Mouse (Mus musculus) cerebellum, adult 2 months (tissue): ENCODE data around the gene Fgf8. TPM values are rescaled to one million over a fixed set of nuclear protein-coding genes. Genes with fewer than 3 reads are reported as not detected.

Experiments used
- DNase-seq, 2 experiments: peaks; one replicate each; pipeline ENCODE4 v3.0.0; 2021
- H3K27ac ChIP-seq: fragments of 200-500 bp; 2 replicates; pipeline ENCODE4 v1.5.1; 2012; ENCODE audit warnings: low read length, control low read depth, inconsistent platforms; ENCODE audit not compliant: insufficient read depth
- H3K27me3 ChIP-seq: fragments of 200-500 bp; 2 replicates; pipeline ENCODE4 v1.6.1; 2012; ENCODE audit warnings: inconsistent platforms, mild to moderate bottlenecking, low read length, moderate library complexity; ENCODE audit not compliant: control insufficient read depth, insufficient read depth
- H3K4me1 ChIP-seq: fragments of 200-500 bp; 2 replicates; pipeline ENCODE4 v1.6.1; 2011; ENCODE audit warnings: low read length; ENCODE audit not compliant: control insufficient read depth, insufficient read depth
- H3K4me3 ChIP-seq: fragments of 200-500 bp; replicated peaks from 2 replicates; pipeline ENCODE3; 2011; ENCODE audit warnings: mild to moderate bottlenecking, low read depth, low read length, control low read depth; ENCODE audit not compliant: insufficient read depth
- CTCF ChIP-seq: fragments of 200-500 bp; IDR thresholded peaks from 2 replicates; pipeline ENCODE4 v1.5.1; 2011; ENCODE audit warnings: low read depth, mild to moderate bottlenecking, control low read depth, low read length, moderate library complexity, borderline replicate concordance; ENCODE audit not compliant: insufficient read depth
- POLR2A ChIP-seq: fragments of 200-500 bp; IDR thresholded peaks from 2 replicates; pipeline ENCODE4 v1.6.1; 2011; ENCODE audit warnings: low read length, control low read depth, borderline replicate concordance; ENCODE audit not compliant: insufficient read depth
- WGBS: fragments of 180-500 bp; shearing (Covaris S2); methylation state at CpG from one replicate; pipeline ENCODE4 v1.1.7; 2018; 5-methylcytosine and 5-hydroxymethylcytosine counted together
- polyA plus RNA-seq: library from polyadenylated mRNA; depleted of rRNA; stranded (reverse); fragments of >200 nt; gene quantifications from 2 replicates; pipeline ENCODE4 v1.2.3, GENCODE M21; 2012

The Fgf8 gene
- polyA plus RNA-seq, 1 experiment, result not detected

- H3K27ac ChIP-seq, result no peak overlapping the region
- H3K4me3 ChIP-seq, result no peak overlapping the region
- peaks cover 5% of the 10 kb centered on the region; the same call in 1 of the 2 replicates for H3K4me1 ChIP-seq
- TF ChIP-seq CTCF, result no peak
- no peak for TF ChIP-seq POLR2A
- WGBS, result 49% methylated on average over 3 of the region's 3 CpGs
- no peaks in the 10 kb centered on the region for H3K27me3 ChIP-seq
- DNase-seq, result no peak
Observed at GRCm38 (mm10) chr19:45718286-45718685, 24.4 kb downstream of the Fgf8 start.

- Histone ChIP-seq H3K4me1 (peaks cover 5% of the 10 kb centered on the region; the same call in 1 of the 2 replicates), H3K4me3 (peak overlapping the region; percentile 40), H3K27ac (no peak overlapping the region), H3K27me3 (no peaks in the 10 kb centered on the region)
- WGBS, result 8% methylated on average over 16 of the region's 16 CpGs
- peak; percentile 62 to 69 for DNase-seq
- TF ChIP-seq CTCF (peak; percentile 46; the same call in 1 of the 2 replicates), POLR2A (no peak)
Observed at GRCm38 (mm10) chr19:45717493-45718220, 25.1 kb downstream of the Fgf8 start.

- WGBS, result 29% methylated on average over 3 of the region's 3 CpGs
- H3K27ac ChIP-seq, result no peak overlapping the region
- no peak overlapping the region for H3K4me3 ChIP-seq
- no peaks in the 10 kb centered on the region; the same call in 1 of the 2 replicates for H3K27me3 ChIP-seq
- H3K4me1 ChIP-seq, result no peaks in the 10 kb centered on the region
- TF ChIP-seq CTCF (no peak), POLR2A (no peak)
- no peak for DNase-seq
Observed at GRCm38 (mm10) chr19:45708704-45709103, 34.0 kb downstream of the Fgf8 start.

- no peak overlapping the region for H3K27ac ChIP-seq
- DNase-seq, result no peak
- H3K27me3 ChIP-seq, result peaks cover 2% of the 10 kb centered on the region; the same call in 1 of the 2 replicates
- TF ChIP-seq POLR2A, result no peak
- no peak for TF ChIP-seq CTCF
- no peaks in the 10 kb centered on the region for H3K4me1 ChIP-seq
- no peak overlapping the region for H3K4me3 ChIP-seq
- WGBS, result 54% methylated on average over 6 of the region's 6 CpGs
Observed at GRCm38 (mm10) chr19:45696281-45696600, 46.5 kb downstream of the Fgf8 start.

- Histone ChIP-seq H3K27me3 (peaks cover 2% of the 10 kb centered on the region; the same call in 1 of the 2 replicates), H3K4me1 (no peaks in the 10 kb centered on the region), H3K4me3 (no peak overlapping the region), H3K27ac (no peak overlapping the region)
- TF ChIP-seq CTCF, result no peak
- TF ChIP-seq POLR2A, result no peak
- WGBS, result 15% methylated on average over 25 of the region's 25 CpGs
- DNase-seq, result no peak
Observed at GRCm38 (mm10) chr19:45695496-45696280, 47.0 kb downstream of the Fgf8 start.

GRCm38 (mm10) chr19:45694056-45694455 lies 48.7 kb downstream of the Fgf8 start:
- TF ChIP-seq CTCF, result no peak
- no peak for TF ChIP-seq POLR2A
- Histone ChIP-seq H3K27ac (no peak overlapping the region), H3K27me3 (peaks cover 2% of the 10 kb centered on the region; the same call in 1 of the 2 replicates), H3K4me3 (no peak overlapping the region), H3K4me1 (no peaks in the 10 kb centered on the region)
- 14% methylated on average over 3 of the region's 3 CpGs for WGBS
- no peak for DNase-seq

- H3K4me3 ChIP-seq, result no peak overlapping the region
- peaks cover 2% of the 10 kb centered on the region; the same call in 1 of the 2 replicates for H3K27me3 ChIP-seq
- TF ChIP-seq POLR2A, result no peak
- no peak for TF ChIP-seq CTCF
- H3K4me1 ChIP-seq, result no peaks in the 10 kb centered on the region
- no peak for DNase-seq
- 82% methylated on average over 8 of the region's 8 CpGs for WGBS
- no peak overlapping the region for H3K27ac ChIP-seq
Observed at GRCm38 (mm10) chr19:45692211-45692610, 50.5 kb downstream of the Fgf8 start.

- no peak for DNase-seq
- H3K4me1 ChIP-seq, result no peaks in the 10 kb centered on the region
- TF ChIP-seq POLR2A (no peak), CTCF (no peak)
- peaks cover 2% of the 10 kb centered on the region; the same call in 1 of the 2 replicates for H3K27me3 ChIP-seq
- WGBS, result 60% methylated on average over 8 of the region's 8 CpGs
- no peak overlapping the region for H3K27ac ChIP-seq
- no peak overlapping the region for H3K4me3 ChIP-seq
Observed at GRCm38 (mm10) chr19:45691001-45691535, 51.6 kb downstream of the Fgf8 start.
